Mouse (Mus musculus): ENCODE data around the gene Cst13.

Gene Cst13

DNA sequence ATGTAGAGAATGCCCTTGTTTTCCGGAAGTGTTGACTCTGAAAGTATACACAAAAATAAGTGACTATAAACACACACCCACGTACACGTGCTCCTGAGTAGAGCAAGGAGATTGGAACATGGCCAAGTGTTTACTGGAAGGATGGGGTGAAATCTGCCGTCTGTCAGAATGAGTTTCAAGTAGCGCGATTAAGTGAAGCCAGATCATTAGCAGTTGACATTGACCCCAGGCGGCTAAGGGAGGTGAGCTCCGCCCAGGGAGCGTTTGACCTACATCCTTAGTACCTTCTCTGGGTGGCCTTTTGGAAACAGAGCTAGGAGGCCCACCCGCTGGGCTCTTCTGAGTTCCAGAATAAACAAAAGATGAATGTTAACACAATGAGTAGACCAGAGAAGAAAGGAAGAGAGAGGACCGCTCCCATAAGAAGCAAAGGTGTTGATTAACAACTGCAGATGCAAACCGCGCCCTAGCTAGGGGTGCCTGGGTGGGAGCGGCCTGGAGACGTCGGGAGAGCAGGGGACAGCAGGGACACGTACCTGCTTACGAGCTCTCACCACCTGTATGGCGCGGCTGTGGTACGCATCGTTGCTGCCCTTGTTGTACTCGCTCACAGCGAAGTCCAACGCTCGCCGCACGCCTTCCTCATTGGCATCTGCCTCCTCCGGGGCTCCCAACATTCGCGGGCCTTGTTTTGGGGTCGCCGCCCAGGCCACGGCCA, 54.9 kb downstream of the Cst13 start:
- peak in 1 of 2 experiments; percentile 27 for DNase-seq (ENCODE audit: low spot score in 2 of 2)

- peak; percentile 88 to 89 for DNase-seq (ENCODE audit: low spot score in 2 of 2)
Measured at GRCm38 (mm10) chr2:148875335-148875811, 55.5 kb downstream of the Cst13 start, which contains the start of gene Cst3. Gene Cst3, minus strand, starts transcription at chr2:148875692.

DNA sequence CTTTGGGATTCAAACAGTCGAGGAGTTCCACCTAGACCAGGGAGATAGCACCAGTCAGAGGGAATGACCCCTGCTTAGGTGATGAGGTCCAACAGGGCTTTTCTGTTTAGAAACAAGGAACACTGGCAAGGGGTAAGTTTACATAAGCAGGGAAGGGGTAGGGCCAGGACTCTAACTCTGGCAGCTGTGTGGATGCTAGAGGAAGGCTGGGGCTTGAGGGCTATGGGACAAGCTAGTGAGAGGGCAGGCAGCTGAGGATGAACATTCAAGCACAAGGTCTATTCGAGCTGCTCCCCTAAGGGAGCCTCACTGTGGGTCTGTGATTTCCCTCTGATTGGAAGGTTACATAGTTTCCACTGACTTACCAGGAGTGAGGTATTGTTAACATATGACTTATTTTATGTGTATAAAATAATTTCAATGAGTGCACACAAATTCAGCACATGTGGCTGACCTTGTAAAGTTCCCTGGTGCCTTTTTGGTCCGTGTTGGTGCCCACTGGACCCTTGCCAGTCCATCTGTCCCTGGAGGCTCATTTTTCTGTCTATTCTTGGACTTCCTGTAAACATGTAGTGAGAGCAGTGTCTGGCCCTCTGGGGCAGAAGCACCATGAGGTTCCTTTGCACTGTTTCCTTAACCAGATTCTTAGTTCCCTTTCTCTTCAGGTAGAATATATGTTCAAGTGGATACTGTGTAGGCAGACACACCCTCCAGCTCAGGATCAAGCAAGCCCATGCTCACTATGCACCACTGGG, 57.3 kb downstream of the Cst13 start:
- DNase-seq (ENCODE audit: low spot score in 2 of 2): no peak

DNA sequence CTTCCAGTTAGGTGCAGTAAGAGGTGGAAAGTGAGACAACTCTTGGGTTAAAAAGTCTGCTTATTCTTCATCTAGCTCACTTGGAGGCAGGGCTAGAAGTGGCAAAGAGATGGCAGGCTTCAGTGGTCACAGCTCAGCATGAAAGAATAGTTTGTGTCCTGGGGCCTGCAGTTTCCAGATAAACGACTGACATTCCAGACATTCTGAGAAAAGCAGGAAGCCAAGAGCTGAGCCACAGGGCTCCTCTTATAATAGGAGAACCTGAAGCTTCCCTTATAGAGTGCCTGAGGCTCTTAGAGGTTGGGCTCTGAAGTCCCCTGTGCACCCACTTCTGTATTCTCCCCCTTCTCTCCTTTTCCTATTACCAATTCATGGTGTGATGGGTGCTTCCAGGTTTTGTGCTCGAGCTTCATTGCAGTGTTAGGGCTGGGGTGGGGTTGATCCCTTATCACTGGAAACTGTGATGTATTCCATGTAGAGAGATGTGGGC, 58.8 kb downstream of the Cst13 start:
- no peak for DNase-seq (ENCODE audit: low spot score in 2 of 2)

DNA sequence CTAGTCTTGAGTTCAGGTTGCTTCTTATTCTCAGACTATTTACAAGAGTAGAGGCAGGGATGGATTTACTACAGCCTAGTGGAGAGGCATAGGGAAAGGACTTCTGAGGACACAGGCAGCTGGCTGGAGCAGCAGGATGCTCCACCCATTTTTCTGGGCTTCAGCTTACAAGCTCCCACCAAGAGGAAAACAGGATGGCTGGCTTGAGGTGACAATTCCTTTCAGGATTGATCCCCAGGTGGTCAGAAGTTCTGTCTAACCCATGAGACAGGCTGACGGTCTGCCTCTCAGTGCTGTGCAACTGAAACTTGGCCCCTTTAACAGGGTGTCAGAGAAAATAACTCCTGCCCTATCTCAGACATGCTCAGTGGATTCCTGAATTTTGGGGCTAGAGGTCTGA, 59.3 kb downstream of the Cst13 start:
- no peak for DNase-seq (ENCODE audit: low spot score in 2 of 2)
